Mouse (Mus musculus) heart, postnatal 25 days (tissue): ENCODE measurements around the gene Gm10639. TPM values are rescaled to one million over a fixed set of nuclear protein-coding genes. Genes with fewer than 3 reads are reported as not detected.
"Not testable (repeated sequence)": the region's sequence is repeated elsewhere in the genome, so short reads cannot be mapped to it uniquely, and the experiment has no call there.

Source experiments
- DNase-seq: peaks from one replicate; pipeline ENCODE4 v3.0.0; 2022; ENCODE audit warnings: low spot score
- intact Hi-C: fragments of 180-260 bp; cut with DNase I; formaldehyde crosslinking; loops from one replicate; pipeline ENCODE4 v1.15.1; 2025
- total RNA-seq, 2 experiments: library from RNA; stranded (reverse); gene quantifications; 2 replicates each; pipeline ENCODE4 v1.2.3; 2021

Gene Gm10639
- not detected for total RNA-seq

DNA sequence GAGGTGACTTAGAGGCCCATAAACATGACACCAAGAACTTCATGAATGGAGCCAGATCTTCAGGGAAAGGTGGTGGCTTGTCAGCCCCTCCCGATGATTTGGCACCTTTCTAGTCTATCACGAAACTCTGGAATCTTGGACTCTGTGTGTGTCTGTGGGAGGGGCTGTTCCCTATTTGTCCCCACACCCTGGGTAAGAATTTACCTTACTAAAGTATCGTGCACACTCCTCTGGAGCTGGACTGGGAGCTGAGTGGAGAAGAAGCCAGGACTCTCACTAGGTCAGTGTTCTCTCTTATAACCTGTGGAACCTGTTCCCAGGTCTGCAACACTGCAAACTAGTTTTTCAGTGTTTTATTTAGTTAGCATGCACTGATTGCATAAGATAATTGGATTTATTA lies at the start of gene Gm10639:
Gm10639 (plus strand) TSS at position 201 of the 400 bp plus-strand sequence.
- intact Hi-C loops = loop anchor here (10.0 kb wide), 1 partner anchor 55 kb away; no protein-coding TSS in a partner anchor
- DNase-seq = not testable (repeated sequence)

DNA sequence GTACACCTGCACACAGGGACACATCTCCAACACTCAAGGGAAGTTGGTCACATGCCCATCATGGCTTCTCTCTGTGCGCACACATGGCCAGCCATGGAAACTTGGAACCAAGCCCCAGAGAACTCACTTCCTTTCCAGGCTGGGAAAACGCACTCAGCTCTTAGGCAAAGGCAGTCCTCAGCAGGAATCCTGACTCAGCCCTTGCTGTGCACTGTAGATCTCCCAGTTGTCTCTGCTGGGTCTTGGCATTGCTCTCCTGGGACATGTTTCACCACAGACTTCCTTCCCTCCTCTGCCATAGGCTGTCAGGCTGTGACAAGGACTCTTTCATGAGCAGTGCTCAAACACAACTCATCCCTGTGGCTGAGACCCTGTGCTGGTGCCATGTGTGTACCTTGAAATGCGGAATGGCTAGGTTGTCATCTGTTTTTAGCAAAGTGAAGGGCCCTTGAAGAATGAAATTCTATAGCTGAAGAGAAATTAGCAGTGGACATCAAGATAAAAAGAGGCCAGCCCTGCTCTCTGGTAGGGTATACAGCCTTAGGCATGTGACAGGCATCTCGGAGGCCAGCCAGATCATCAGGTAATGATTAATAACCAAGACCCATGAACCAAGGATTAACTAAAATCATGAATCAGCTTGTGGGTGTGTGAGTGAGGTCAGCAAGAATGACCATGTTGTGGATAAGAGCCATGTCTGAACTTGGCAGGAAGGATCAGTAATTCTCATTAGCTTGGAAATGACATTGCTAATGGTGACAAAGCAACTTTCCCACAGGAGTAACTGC lies 33.8 kb upstream of the Gm10639 start:
- DNase-seq, intact Hi-C loops: not testable (repeated sequence)

DNA sequence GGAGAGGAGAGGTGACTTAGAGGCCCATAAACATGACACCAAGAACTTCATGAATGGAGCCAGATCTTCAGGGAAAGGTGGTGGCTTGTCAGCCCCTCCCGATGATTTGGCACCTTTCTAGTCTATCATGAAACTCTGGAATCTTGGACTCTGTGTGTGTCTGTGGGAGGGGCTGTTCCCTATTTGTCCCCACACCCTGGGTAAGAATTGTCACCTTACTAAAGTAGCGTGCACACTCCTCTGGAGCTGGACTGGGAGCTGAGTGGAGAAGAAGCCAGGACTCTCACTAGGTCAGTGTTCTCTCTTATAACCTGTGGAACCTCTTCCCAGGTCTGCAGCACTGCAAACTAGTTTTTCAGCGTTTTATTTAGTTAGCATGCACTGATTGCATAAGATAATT lies 32.8 kb upstream of the Gm10639 start, which contains the start of gene Gm3776:
Gm3776 (plus strand) TSS at position 216 of the 400 bp plus-strand sequence.
- DNase-seq, intact Hi-C loops: not testable (repeated sequence)

GRCm38 (mm10) chr9:78259688-78260087 lies 30.0 kb upstream of the Gm10639 start:
- intact Hi-C loops, DNase-seq: not testable (repeated sequence)

DNA sequence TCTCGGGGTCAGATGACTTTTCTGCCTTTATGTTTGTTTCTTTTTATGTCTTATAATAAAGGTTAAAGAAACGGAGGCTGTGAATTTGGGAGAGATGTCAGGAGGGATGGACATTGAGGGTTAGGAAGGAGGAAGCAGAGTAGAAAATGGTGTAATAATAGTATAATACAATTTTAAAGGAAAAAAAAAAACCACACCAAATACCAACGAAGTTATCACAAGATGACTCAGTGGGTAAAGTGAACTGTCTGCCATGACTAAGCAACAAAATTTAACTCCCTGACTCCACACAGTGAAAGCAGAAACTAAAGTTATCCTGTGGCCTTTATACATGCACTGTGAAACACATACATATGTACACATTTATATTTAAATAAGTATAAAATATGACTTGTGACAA lies 18.8 kb upstream of the Gm10639 start:
- DNase-seq, intact Hi-C loops: not testable (repeated sequence)

GRCm38 (mm10) chr9:78282002-78282711 lies 7.6 kb upstream of the Gm10639 start:
- intact Hi-C loops, DNase-seq: not testable (repeated sequence)

GRCm38 (mm10) chr9:78289063-78289462 lies 660 bp upstream of the Gm10639 start:
- DNase-seq, intact Hi-C loops: not testable (repeated sequence)

GRCm38 (mm10) chr9:78292462-78292861 lies 2.7 kb downstream of the Gm10639 start:
- DNase-seq = not testable (repeated sequence)
- intact Hi-C loops = loop anchor here (10.0 kb wide), 1 partner anchor 52 kb away; no protein-coding TSS in a partner anchor

DNA sequence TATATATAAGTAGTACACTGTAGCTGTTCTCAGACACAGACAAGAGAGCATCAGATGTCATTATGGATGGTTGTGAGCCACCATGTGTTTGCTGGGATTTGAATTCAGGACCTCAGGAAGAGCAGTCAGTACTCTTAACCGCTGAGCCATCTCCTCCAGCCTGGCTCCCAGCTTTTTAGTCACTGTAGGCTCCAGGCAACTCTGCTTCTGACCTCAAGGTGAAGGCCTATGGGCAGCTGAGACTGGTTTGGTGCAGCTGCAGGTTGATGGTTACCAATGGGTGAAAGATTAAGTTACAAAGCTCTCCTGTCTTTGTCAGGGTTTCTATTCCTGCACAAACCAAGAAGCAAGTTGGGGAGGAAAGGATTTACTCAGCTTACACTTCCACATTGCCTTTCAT lies 4.0 kb downstream of the Gm10639 start:
- DNase-seq = not testable (repeated sequence)
- intact Hi-C loops = loop anchor here (10.0 kb wide), 1 partner anchor 51 kb away; no protein-coding TSS in a partner anchor

DNA sequence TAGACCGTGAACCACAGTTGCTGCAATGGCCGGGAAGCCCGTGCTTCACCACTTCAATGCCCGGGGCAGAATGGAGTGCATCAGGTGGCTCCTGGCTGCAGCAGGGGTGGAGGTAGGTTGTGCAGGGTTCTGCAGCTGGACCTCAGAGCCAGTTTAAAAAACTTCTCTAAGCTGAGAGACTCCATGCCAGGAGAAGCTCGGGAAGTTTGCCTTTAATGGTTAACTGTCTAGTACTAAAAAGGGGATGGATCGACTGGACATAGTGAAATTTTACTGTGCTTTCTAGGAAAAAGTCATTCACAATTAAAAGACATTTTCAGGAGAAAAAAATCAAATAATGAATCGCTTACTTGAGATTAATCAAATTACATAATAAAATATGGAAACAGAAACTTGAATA lies 5.1 kb downstream of the Gm10639 start:
- intact Hi-C loops = loop anchor here (10.0 kb wide), 1 partner anchor 50 kb away; no protein-coding TSS in a partner anchor
- DNase-seq = not testable (repeated sequence)

DNA sequence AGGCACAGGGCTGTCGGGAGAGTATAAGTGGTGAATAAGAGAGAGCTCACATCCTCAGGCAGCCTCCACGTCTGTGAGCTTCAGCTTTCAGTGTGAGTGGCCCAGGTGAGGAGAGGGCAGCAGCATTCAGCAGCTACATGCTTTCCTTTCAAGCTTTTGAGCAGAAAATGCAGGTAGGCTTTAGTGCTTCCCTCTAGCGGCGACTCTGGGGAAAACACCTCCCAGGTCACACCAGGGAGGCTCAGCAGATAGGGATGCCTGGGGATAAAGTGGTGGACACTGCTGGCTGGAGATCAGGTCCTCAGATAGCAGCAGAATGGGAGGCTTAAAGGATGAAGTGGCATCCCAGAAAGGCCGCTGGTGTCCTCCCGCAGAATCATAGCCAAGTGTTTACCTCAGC lies 6.4 kb downstream of the Gm10639 start:
- intact Hi-C loops = loop anchor here (10.0 kb wide), 1 partner anchor 49 kb away; no protein-coding TSS in a partner anchor
- DNase-seq = not testable (repeated sequence)

DNA sequence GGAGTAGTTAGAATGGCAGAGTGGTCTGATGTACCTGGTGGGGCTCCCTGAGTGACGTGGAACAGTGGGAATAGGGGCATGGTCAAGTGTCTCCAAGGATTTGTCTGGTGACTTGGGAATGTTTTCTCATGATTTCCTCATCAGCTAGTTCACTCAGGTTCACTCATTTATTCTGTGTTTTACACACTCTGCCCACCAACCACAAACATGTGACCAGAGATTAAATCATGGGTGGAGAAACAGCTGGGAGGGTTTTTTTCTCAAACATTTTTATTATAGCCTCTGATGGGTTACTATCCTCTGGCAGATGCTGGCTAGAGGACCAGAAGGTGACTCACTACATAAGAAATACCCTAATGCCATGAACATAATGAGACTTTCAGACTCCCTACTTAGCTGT lies 8.5 kb downstream of the Gm10639 start:
- intact Hi-C loops = loop anchor here (10.0 kb wide), 1 partner anchor 47 kb away; no protein-coding TSS in a partner anchor
- no peak for DNase-seq

DNA sequence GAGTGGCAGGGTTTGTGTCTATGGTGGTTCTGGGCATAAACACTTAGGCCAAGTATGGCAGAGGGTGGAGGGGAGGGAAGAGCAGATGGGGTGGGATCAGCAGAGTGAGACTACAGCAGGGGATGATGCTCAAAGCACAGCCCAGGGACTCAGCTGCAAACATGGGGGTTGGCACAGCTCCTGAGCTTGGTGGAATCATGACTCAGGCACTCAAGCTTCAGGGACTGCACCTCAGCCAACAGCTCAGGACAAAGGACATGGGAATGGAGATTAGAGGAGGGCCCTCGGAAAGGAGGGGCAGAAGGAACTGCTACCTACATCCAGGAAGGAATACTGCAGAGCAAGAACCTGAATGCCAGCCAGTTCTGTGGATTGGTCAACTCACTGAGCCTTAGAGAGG lies 9.4 kb downstream of the Gm10639 start:
- DNase-seq = not testable (repeated sequence)
- intact Hi-C loops = loop anchor here (10.0 kb wide), 1 partner anchor 46 kb away; no protein-coding TSS in a partner anchor

DNA sequence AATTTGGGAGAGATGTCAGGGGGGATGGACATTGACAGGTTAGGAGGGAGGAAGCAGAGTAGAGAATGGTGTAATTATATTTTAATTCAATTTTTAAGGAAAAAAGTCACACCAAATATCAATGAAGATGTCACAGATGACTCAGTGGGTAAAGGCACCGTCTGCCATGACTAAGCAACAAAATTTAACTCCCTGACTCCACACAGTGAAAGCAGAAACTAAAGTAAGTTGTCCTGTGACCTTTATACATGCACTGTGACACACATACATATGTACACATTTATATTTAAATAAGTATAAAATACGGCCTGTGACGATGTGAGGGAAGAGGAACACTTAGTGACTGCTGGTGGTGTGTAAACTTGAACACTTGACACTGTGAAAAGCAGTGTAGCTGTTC lies 18.4 kb downstream of the Gm10639 start:
- DNase-seq, intact Hi-C loops: not testable (repeated sequence)

GRCm38 (mm10) chr9:78314696-78315095 lies 25.0 kb downstream of the Gm10639 start, which contains the start of gene Omt2a:
Omt2a (minus strand) TSS chr9:78314796.
- intact Hi-C loops = no loop called here

GRCm38 (mm10) chr9:78319499-78319898 lies 29.8 kb downstream of the Gm10639 start:
- DNase-seq = no peak

More at GRCm38 (mm10) chr9:78314696-78315095, 25.0 kb downstream of the Gm10639 start, which contains the start of gene Omt2a:
- DNase-seq = no peak

GRCm38 (mm10) chr9:78327289-78327688 lies 37.6 kb downstream of the Gm10639 start, which contains the start of gene Omt2b:
Omt2b (plus strand) TSS chr9:78327589.
- intact Hi-C loops, DNase-seq: not testable (repeated sequence)

More at GRCm38 (mm10) chr9:78319499-78319898, 29.8 kb downstream of the Gm10639 start:
- intact Hi-C loops = no loop called here

DNA sequence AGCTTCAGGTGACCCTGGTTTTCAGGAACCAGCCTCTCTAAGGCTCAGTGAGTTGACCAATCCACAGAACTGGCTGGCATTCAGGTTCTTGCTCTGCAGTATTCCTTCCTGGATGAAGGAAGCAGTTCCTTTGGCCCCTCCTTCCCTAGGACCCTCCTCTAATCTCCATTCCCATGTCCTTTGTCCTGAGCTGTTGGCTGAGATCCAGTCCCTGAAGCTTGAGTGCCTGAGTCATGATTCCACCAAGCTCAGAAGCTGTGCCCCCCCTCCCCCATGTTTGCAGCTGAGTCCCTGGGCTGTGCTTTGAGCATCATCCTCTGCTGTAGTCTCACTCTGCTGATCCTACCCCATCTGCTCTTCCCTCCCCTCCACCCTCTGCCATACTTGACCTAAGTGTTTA lies 47.3 kb downstream of the Gm10639 start:
- DNase-seq, intact Hi-C loops: not testable (repeated sequence)

DNA sequence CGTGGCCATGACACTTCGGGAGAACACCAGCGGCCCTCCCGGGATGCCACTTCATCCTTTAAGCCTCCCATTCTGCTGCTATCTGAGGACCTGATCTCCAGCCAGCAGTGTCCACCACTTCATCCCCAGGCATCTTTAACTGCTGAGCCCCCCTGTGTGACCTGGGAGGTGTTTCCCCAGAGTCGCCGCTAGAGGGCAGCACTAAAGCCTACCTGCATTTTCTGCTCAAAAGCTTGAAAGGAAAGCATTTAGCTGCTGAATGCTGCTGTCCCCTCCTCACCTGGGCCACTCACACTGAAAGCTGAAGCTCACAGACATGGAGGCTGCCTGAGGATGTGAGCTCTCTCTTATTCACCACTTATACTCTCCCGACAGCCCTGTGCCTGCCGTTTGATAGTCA lies 50.6 kb downstream of the Gm10639 start:
- intact Hi-C loops = loop anchor here (10.0 kb wide), 1 partner anchor 46 kb away; no protein-coding TSS in a partner anchor
- not testable (repeated sequence) for DNase-seq

DNA sequence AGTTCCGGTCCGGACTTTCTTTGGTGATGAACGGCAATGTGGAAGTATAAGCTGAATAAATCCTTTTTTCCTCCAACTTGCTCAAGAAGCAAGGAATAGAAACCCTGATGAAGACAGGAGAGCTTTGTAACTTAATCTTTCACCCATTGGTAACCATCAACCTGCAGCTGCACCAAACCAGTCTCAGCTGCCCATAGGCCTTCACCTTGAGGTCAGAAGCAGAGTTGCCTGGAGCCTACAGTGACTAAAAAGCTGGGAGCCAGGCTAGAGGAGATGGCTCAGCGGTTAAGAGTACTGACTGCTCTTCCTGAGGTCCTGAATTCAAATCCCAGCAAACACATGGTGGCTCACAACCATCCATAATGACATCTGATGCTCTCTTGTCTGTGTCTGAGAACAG lies 52.8 kb downstream of the Gm10639 start:
- intact Hi-C loops = loop anchor here (10.0 kb wide), 1 partner anchor 48 kb away; no protein-coding TSS in a partner anchor
- not testable (repeated sequence) for DNase-seq
